Mouse (Mus musculus) heart, postnatal 14 days (tissue): ENCODE data around the gene Dnajc27. TPM values are rescaled to one million over a fixed set of nuclear protein-coding genes. Genes with fewer than 3 reads are reported as not detected.

Experiments
- DNase-seq, 2 experiments: peaks; one replicate each; pipeline ENCODE4 v3.0.0; 2021 to 2022
- intact Hi-C: fragments of 180-260 bp; cut with DNase I; formaldehyde crosslinking; loops from one replicate; pipeline ENCODE4 v1.15.1; 2025
- total RNA-seq, 2 experiments: library from RNA; stranded (reverse); gene quantifications; 2 replicates each; pipeline ENCODE4 v1.2.3; 2021

Dnajc27 gene
- total RNA-seq, 2 experiments from 2014 or later, result 6.2 to 6.6 TPM

- DNase-seq, result no peak
- intact Hi-C loops, result loop anchor here (5.0 kb wide), 1 partner anchor 34 kb away; no protein-coding TSS in a partner anchor
These were observed 6.0 kb upstream of the Dnajc27 start for GRCm38 (mm10) chr12:4076383-4076782.

GRCm38 (mm10) chr12:4078069-4078468, 4.3 kb upstream of the Dnajc27 start:
- no peak for DNase-seq
- intact Hi-C loops, result loop anchor here (5.0 kb wide), 1 partner anchor 36 kb away; no protein-coding TSS in a partner anchor

- intact Hi-C loops, result loop anchor here (1.0 kb wide), 2 partner anchors 97 to 154 kb away; no protein-coding TSS in a partner anchor
- DNase-seq, result peak; percentile 77 to 87
These were observed 2.1 kb upstream of the Dnajc27 start for GRCm38 (mm10) chr12:4080311-4080710.

GRCm38 (mm10) chr12:4083441-4083840, 1.1 kb downstream of the Dnajc27 start:
- DNase-seq, result no peak
- intact Hi-C loops, result no loop called here

GRCm38 (mm10) chr12:4107383-4107782, 25.0 kb downstream of the Dnajc27 start:
- intact Hi-C loops, result loop anchor here (2.0 kb wide), 2 partner anchors 97 to 441 kb away; no protein-coding TSS in a partner anchor
- DNase-seq, result peak; percentile 71 to 85

GRCm38 (mm10) chr12:4116132-4116531, 33.7 kb downstream of the Dnajc27 start:
- intact Hi-C loops, result no loop called here
- DNase-seq, result no peak

- DNase-seq, result no peak
- intact Hi-C loops, result no loop called here
These were observed 34.8 kb downstream of the Dnajc27 start for GRCm38 (mm10) chr12:4117136-4117535.

GRCm38 (mm10) chr12:4117579-4117978, 35.2 kb downstream of the Dnajc27 start:
- no peak for DNase-seq
- intact Hi-C loops, result no loop called here

GRCm38 (mm10) chr12:4127346-4127745, 45.0 kb downstream of the Dnajc27 start:
- no peak for DNase-seq
- intact Hi-C loops, result no loop called here

- DNase-seq, result peak; percentile 70 to 73
- intact Hi-C loops, result no loop called here
These were observed 50.8 kb downstream of the Dnajc27 start, which contains the start of gene Adcy3 for GRCm38 (mm10) chr12:4132941-4133846. TSS of gene Adcy3 (plus strand) at chr12:4133103.

GRCm38 (mm10) chr12:4133847-4134212, 51.4 kb downstream of the Dnajc27 start:
- DNase-seq, result peak in 1 of 2 experiments; percentile 14
- intact Hi-C loops, result no loop called here

GRCm38 (mm10) chr12:4143179-4143578, 60.8 kb downstream of the Dnajc27 start:
- no peak for DNase-seq
- intact Hi-C loops, result no loop called here

GRCm38 (mm10) chr12:4150936-4151335, 68.6 kb downstream of the Dnajc27 start:
- no peak for DNase-seq

GRCm38 (mm10) chr12:4151969-4152368, 69.6 kb downstream of the Dnajc27 start:
- intact Hi-C loops, result no loop called here
- DNase-seq, result peak in 1 of 2 experiments; percentile 38

More at GRCm38 (mm10) chr12:4150936-4151335, 68.6 kb downstream of the Dnajc27 start:
- intact Hi-C loops, result no loop called here

GRCm38 (mm10) chr12:4157466-4157865, 75.1 kb downstream of the Dnajc27 start:
- DNase-seq, result no peak
- intact Hi-C loops, result no loop called here

- DNase-seq, result no peak
- intact Hi-C loops, result no loop called here
These were observed 75.8 kb downstream of the Dnajc27 start for GRCm38 (mm10) chr12:4158179-4158578.

GRCm38 (mm10) chr12:4158868-4159632, 76.7 kb downstream of the Dnajc27 start:
- intact Hi-C loops, result no loop called here
- no peak for DNase-seq
